Mouse (Mus musculus): ENCODE measurements around the gene Ube2e1. TPM values are rescaled to one million over a fixed set of nuclear protein-coding genes. Genes with fewer than 3 reads are reported as not detected.

The Ube2e1 gene
- 131 and 141 TPM in 2 replicates for polyA plus RNA-seq (2015; fragmentation: Nextera tagmentation; extraction: Ambion mirVana)

DNA sequence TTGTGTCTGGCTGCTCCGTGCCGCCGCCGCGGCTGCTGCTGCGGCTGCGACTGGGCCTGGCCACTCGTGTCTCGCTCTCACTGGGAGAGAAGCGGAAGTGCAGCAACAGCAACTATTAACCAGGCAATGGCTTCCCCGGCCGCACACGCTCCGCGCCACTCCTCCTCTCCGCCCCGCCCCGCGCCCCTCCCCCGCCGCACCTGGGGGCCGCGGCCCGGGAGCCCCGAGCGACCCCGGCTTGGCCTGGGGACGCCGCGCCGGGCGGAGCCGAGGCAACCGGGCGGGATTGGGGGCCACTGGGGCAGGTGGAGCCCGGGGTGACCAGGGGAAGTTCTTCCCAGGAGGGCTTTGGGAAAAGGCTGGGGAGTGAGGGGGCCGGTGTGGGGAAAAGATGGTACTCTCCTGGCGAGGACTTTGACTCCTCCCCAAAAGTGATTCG, at the start of gene Ube2e1:
Ube2e1 (minus strand) TSS at position 167 of the 439 bp plus-strand sequence.
- H3K27me3 ChIP-seq (ENCODE audit: insufficient read depth, low read length): no peaks in the 10 kb centered on the region
- no peaks in the 10 kb centered on the region for H3K9me3 ChIP-seq (ENCODE audit: low read length)
- whole genome bisulfite sequencing: 0% methylated on average over 30 of the region's 39 CpGs
- H3K27ac ChIP-seq (ENCODE audit: low read length): peak within 1 kb of the TSS; percentile 82
- H3K9ac ChIP-seq (replicated peaks; ENCODE audit: low read length): peak within 1 kb of the TSS; percentile 98
- ATAC-seq (ENCODE audit: low FRiP score, low TSS enrichment): peak; percentile 93
- peak within 1 kb of the TSS; percentile 75 for H3K4me2 ChIP-seq (replicated peaks; ENCODE audit: low read depth, low read length)
- H3K4me1 ChIP-seq (ENCODE audit: insufficient read depth, low read length): peaks cover 25% of the 10 kb centered on the region
- peak within 1 kb of the TSS; percentile 88 for H3K4me3 ChIP-seq (ENCODE audit: low read length)
- H3K36me3 ChIP-seq (ENCODE audit: insufficient read depth, low read length): peaks cover 3% of the 10 kb centered on the region; the same call in 1 of the 2 replicates

DNA sequence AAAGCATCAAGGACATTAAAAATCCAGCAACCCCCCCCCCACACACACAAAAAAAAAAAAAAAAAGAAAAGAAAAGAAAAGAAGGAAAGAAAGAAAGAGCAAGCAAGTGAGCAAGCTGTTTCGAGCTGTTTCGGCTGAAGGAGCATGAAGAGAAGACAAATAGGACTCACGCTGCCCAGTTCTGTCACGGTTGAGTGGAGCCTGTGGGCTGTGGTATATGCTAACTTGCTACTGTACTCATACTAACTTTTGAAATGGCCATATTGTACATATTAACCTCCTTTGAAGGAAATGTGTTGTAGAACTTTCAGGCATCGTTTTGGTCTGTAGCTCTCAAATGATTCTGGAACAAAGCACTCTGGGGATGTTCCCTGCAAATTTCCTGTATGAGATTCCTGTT, 48.2 kb upstream of the Ube2e1 start:
- Histone ChIP-seq H3K4me3 (ENCODE audit: low read length) (no peak overlapping the region), H3K9me3 (ENCODE audit: low read length) (no peaks in the 10 kb centered on the region), H3K36me3 (ENCODE audit: insufficient read depth, low read length) (no peaks in the 10 kb centered on the region), H3K27ac (ENCODE audit: low read length) (no peak overlapping the region), H3K4me2 (replicated peaks; ENCODE audit: low read depth, low read length) (no peak overlapping the region), H3K27me3 (ENCODE audit: insufficient read depth, low read length) (no peaks in the 10 kb centered on the region), H3K9ac (replicated peaks; ENCODE audit: low read length) (no peak overlapping the region), H3K4me1 (ENCODE audit: insufficient read depth, low read length) (no peaks in the 10 kb centered on the region)
- ATAC-seq (ENCODE audit: low FRiP score, low TSS enrichment): no peak
- 58% methylated on average over 5 of the region's 5 CpGs for WGBS

DNA sequence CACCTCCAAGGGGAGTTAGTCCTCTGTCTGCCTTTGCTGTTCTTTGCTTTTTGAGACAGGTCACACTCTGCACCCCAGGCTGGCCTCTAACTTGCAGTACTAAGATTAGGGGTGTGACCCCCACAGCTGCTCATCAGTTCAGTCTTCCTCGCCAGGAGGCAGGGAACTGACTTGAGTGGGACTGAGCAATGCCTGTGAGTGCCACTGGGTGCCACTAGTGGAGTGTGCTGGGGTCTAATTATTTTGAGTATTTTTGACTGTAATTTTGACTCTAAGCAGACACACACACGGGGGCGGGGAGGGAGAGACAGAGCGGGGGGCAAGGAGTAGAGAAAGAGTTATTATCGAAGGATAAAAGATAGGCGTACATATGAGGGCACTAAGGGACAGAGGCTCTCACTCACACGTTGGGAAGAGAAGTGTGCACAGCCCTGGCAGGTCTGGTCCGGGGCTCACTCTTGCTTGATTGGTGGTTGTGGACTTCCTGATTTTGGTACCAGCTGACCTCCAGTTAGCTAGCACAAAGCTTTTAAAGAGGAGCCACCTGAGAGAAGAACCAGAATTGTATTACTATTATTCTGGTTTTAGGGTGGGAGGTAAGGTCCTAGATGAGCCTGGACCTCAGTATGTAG, 46.4 kb upstream of the Ube2e1 start:
- Histone ChIP-seq H3K4me3 (ENCODE audit: low read length) (no peak overlapping the region), H3K9me3 (ENCODE audit: low read length) (no peaks in the 10 kb centered on the region), H3K36me3 (ENCODE audit: insufficient read depth, low read length) (no peaks in the 10 kb centered on the region), H3K27me3 (ENCODE audit: insufficient read depth, low read length) (no peaks in the 10 kb centered on the region), H3K4me1 (ENCODE audit: insufficient read depth, low read length) (peaks cover 7% of the 10 kb centered on the region; the same call in 1 of the 2 replicates), H3K27ac (ENCODE audit: low read length) (no peak overlapping the region), H3K9ac (replicated peaks; ENCODE audit: low read length) (no peak overlapping the region), H3K4me2 (replicated peaks; ENCODE audit: low read depth, low read length) (no peak overlapping the region)
- 55% methylated on average over 8 of the region's 8 CpGs for WGBS
- ATAC-seq (ENCODE audit: low FRiP score, low TSS enrichment): no peak

DNA sequence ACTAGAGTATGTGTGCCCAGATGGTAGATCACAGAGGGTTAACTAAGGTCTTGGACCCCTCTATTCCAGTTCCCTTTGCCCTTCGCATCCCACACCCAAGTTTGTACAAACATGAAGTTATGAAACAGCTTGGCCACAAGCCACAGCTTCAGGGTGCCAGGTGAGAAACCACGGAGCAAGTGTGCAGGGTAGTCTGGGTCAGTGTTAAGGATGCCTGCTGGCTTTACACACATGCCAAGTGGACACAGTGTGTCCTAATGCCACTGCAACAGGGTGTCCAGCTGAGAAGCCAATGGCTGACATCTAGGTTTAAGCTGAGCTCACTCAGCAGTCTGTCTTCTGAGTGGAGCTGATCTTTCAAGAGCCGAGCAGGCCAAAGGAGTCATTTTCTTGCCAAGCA, 44.5 kb upstream of the Ube2e1 start:
- WGBS: 72% methylated on average over 3 of the region's 3 CpGs

DNA sequence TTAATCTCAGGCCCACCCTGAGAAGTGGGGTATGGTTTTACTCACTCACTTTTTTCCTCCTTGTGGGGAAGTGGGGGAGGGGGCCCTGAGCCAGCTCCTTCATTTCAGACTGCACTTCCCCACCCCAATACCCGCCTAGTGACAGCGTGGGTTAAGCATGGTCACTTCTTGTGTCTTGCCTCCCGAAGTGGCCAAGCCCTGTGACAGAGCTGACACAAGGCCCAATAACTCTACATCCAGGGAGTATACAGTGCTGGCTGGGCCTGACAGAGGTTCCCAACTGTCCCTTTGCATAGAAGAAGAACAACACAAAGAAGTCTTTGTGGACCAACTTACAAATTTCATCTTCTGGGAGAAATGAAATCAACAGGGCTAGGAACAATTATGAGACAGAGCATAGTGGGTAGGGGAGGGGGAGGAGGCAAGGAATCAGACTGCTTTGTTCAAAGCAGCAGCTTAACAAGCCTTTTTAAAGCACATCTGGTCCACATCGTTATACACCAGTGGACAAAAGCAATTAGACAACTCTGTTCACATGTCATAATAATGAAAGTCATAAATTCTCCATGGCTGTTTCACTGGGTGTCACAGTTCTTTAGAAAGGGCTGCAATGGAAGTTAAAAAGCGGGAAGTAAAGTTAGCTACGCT, 42.2 kb upstream of the Ube2e1 start:
- no peak overlapping the region for H3K4me2 ChIP-seq (replicated peaks; ENCODE audit: low read depth, low read length)
- H3K27ac ChIP-seq (ENCODE audit: low read length): no peak overlapping the region
- no peak overlapping the region for H3K4me3 ChIP-seq (ENCODE audit: low read length)
- H3K27me3 ChIP-seq (ENCODE audit: insufficient read depth, low read length): no peaks in the 10 kb centered on the region
- 51% methylated on average over 6 of the region's 6 CpGs for WGBS
- no peaks in the 10 kb centered on the region for H3K36me3 ChIP-seq (ENCODE audit: insufficient read depth, low read length)
- H3K4me1 ChIP-seq (ENCODE audit: insufficient read depth, low read length): peaks cover 7% of the 10 kb centered on the region; the same call in 1 of the 2 replicates
- no peaks in the 10 kb centered on the region for H3K9me3 ChIP-seq (ENCODE audit: low read length)
- ATAC-seq (ENCODE audit: low FRiP score, low TSS enrichment): no peak
- no peak overlapping the region for H3K9ac ChIP-seq (replicated peaks; ENCODE audit: low read length)

More for the DNA sequence above, 44.5 kb upstream of the Ube2e1 start:
- Histone ChIP-seq H3K4me2 (replicated peaks; ENCODE audit: low read depth, low read length) (no peak overlapping the region), H3K27me3 (ENCODE audit: insufficient read depth, low read length) (no peaks in the 10 kb centered on the region), H3K27ac (ENCODE audit: low read length) (no peak overlapping the region), H3K36me3 (ENCODE audit: insufficient read depth, low read length) (no peaks in the 10 kb centered on the region), H3K9me3 (ENCODE audit: low read length) (no peaks in the 10 kb centered on the region), H3K4me1 (ENCODE audit: insufficient read depth, low read length) (peaks cover 7% of the 10 kb centered on the region; the same call in 1 of the 2 replicates), H3K9ac (replicated peaks; ENCODE audit: low read length) (no peak overlapping the region), H3K4me3 (ENCODE audit: low read length) (no peak overlapping the region)
- no peak for ATAC-seq (ENCODE audit: low FRiP score, low TSS enrichment)

DNA sequence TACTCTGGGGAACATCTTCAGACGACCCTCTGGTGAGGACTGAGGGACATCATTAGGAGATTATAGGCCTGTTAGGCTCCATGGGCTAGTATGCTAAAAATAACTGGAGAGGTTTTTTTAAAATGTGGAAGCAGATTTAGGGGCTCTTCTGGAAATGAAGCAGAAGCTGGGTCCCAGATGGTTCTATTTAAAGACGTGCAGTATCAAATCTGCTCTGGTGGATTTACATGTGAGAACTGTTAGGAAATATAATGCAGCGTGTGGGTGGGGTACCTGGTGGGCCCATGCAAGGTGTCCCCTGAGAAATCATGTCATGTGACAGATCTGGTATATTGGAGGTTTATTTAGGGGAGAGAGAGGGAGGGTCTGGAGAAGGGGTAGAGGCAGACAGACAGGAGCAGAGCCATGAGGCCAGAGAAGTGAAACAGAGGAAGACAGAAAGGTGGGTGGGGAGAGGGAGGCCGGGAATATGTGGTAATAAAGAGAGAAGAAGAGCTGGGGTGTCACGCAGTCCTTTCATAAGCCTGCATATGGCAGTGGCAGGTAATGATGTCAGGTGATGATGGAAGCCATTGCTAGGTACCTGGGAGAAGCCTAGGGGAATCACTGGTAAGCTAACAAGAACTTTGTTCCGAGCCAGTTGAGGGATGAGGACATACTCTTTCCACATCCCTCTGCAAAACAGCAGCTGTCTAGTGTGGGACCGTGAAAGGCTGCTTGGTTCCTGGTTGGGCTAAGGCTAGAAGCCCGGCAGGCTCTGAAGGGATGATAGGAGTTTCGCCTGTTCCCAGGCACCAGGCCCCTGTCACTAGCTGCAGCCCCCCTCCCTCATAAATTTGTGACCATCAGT, 41.3 kb upstream of the Ube2e1 start:
- H3K4me2 ChIP-seq (replicated peaks; ENCODE audit: low read depth, low read length): no peak overlapping the region
- no peaks in the 10 kb centered on the region for H3K36me3 ChIP-seq (ENCODE audit: insufficient read depth, low read length)
- H3K9me3 ChIP-seq (ENCODE audit: low read length): no peaks in the 10 kb centered on the region
- H3K9ac ChIP-seq (replicated peaks; ENCODE audit: low read length): no peak overlapping the region
- H3K4me1 ChIP-seq (ENCODE audit: insufficient read depth, low read length): peaks cover 7% of the 10 kb centered on the region; the same call in 1 of the 2 replicates
- H3K27me3 ChIP-seq (ENCODE audit: insufficient read depth, low read length): no peaks in the 10 kb centered on the region
- 83% methylated on average over 9 of the region's 9 CpGs for WGBS
- ATAC-seq (ENCODE audit: low FRiP score, low TSS enrichment): no peak
- no peak overlapping the region for H3K4me3 ChIP-seq (ENCODE audit: low read length)
- H3K27ac ChIP-seq (ENCODE audit: low read length): no peak overlapping the region

DNA sequence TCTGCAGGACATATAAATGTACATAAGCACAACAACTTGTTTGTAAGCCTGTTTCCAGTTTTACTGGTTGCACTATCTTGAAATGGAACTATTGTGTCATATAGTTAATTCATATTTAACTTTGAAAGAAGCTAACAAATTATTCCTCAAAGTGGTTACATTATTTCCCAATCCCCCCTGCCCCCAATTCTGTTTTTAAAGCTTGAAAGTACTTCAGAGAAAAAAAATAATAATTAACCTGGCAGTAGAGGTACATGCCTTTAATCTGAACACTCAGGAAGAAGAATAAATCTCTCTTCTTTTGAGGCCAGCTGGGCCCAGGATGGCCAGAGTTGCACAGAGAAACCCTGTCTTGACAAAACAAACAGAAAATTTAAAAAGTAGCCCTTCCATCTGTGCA, 37.4 kb upstream of the Ube2e1 start:
- H3K9ac ChIP-seq (replicated peaks; ENCODE audit: low read length): no peak overlapping the region
- H3K4me1 ChIP-seq (ENCODE audit: insufficient read depth, low read length): peaks cover 3% of the 10 kb centered on the region; the same call in 1 of the 2 replicates
- H3K36me3 ChIP-seq (ENCODE audit: insufficient read depth, low read length): no peaks in the 10 kb centered on the region
- H3K27me3 ChIP-seq (ENCODE audit: insufficient read depth, low read length): no peaks in the 10 kb centered on the region
- H3K4me3 ChIP-seq (ENCODE audit: low read length): no peak overlapping the region
- no peak for ATAC-seq (ENCODE audit: low FRiP score, low TSS enrichment)
- H3K27ac ChIP-seq (ENCODE audit: low read length): no peak overlapping the region; the same call in 1 of the 2 replicates
- H3K9me3 ChIP-seq (ENCODE audit: low read length): no peaks in the 10 kb centered on the region
- no peak overlapping the region for H3K4me2 ChIP-seq (replicated peaks; ENCODE audit: low read depth, low read length)

DNA sequence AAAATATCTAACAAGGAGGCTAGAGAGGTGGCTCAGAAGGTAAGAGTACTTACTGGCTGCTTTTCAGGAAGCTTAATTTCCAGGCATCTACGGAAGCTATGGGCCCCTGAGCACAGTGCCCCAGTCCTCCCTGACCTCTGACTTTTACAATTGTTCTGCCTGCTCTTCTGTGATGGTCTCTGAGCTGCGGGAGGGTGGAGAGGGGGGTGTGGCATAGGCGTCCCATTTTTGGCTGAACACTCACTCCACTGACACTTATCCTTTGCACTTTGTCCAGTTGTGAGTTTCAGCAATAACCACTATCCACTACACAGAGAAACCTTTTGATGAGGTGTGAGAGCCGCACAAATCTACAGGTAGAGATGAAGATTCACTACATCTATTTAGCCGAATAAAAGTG, 35.4 kb upstream of the Ube2e1 start:
- H3K36me3 ChIP-seq (ENCODE audit: insufficient read depth, low read length): no peaks in the 10 kb centered on the region
- H3K4me1 ChIP-seq (ENCODE audit: insufficient read depth, low read length): no peaks in the 10 kb centered on the region
- no peaks in the 10 kb centered on the region for H3K9me3 ChIP-seq (ENCODE audit: low read length)
- no peak for ATAC-seq (ENCODE audit: low FRiP score, low TSS enrichment)
- no peak overlapping the region for H3K4me3 ChIP-seq (ENCODE audit: low read length)
- H3K27ac ChIP-seq (ENCODE audit: low read length): no peak overlapping the region
- H3K4me2 ChIP-seq (replicated peaks; ENCODE audit: low read depth, low read length): no peak overlapping the region
- H3K27me3 ChIP-seq (ENCODE audit: insufficient read depth, low read length): no peaks in the 10 kb centered on the region
- 56% methylated on average over 5 of the region's 5 CpGs for WGBS
- H3K9ac ChIP-seq (replicated peaks; ENCODE audit: low read length): no peak overlapping the region

DNA sequence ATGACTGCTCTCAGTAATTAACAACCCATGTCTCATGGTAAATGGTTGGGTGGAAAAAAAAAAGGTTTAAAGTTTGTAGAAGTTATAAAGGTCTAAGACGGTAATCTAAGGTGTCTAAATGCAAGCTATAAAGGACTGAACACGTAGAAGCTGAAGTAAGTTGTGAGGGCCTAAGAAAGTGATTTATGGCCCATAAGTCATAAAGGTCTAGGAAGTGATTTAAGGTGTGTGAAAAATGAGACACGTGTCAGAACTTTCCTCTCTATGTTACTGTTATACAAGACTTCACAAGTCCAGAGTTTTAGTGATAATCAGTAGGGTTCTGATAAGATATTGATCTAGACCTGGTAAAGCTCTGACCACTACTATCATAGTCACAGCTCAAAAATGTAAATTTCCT, 32.7 kb upstream of the Ube2e1 start:
- ATAC-seq (ENCODE audit: low FRiP score, low TSS enrichment): no peak
- no peaks in the 10 kb centered on the region for H3K36me3 ChIP-seq (ENCODE audit: insufficient read depth, low read length)
- H3K27ac ChIP-seq (ENCODE audit: low read length): no peak overlapping the region
- no peaks in the 10 kb centered on the region for H3K27me3 ChIP-seq (ENCODE audit: insufficient read depth, low read length)
- H3K4me2 ChIP-seq (replicated peaks; ENCODE audit: low read depth, low read length): no peak overlapping the region
- H3K4me1 ChIP-seq (ENCODE audit: insufficient read depth, low read length): no peaks in the 10 kb centered on the region
- no peak overlapping the region for H3K4me3 ChIP-seq (ENCODE audit: low read length)
- 24% methylated on average over 3 of the region's 3 CpGs for WGBS
- no peaks in the 10 kb centered on the region for H3K9me3 ChIP-seq (ENCODE audit: low read length)
- H3K9ac ChIP-seq (replicated peaks; ENCODE audit: low read length): no peak overlapping the region

All from kidney, embryonic 16.5 days (tissue).